Mouse (Mus musculus) forebrain, embryonic 11.5 days (tissue): ENCODE measurements around the gene Msh5. TPM values are rescaled to one million over a fixed set of nuclear protein-coding genes. Genes with fewer than 3 reads are reported as not detected.

Source experiments
- ATAC-seq: fragments of 200-750 bp; cut with Nextera tagmentation; replicated peaks from 2 replicates; pipeline ENCODE4 v1.8.0; 2017; ENCODE audit warnings: moderate TSS enrichment; ENCODE audit not compliant: low FRiP score
- DNase-seq: peaks from one replicate; pipeline ENCODE4 v3.0.0-alpha.2; 2017; ENCODE audit warnings: low spot score
- H3K27ac ChIP-seq: fragments of 300-500 bp; sonication (generic); 2 replicates; pipeline ENCODE4 v1.5.1; 2014; ENCODE audit warnings: low read depth, low read length
- H3K27me3 ChIP-seq: fragments of 300-500 bp; sonication (generic); 2 replicates; pipeline ENCODE4 v1.6.1; 2014; ENCODE audit warnings: mild to moderate bottlenecking, low read length, mixed read lengths; ENCODE audit not compliant: control insufficient read depth, insufficient read depth
- H3K36me3 ChIP-seq: fragments of 300-500 bp; sonication (generic); 2 replicates; pipeline ENCODE4 v1.6.1; 2014; ENCODE audit warnings: mild to moderate bottlenecking, low read length, moderate library complexity, mixed read lengths; ENCODE audit not compliant: control insufficient read depth, insufficient read depth
- H3K4me1 ChIP-seq: fragments of 300-500 bp; sonication (generic); replicated peaks from 2 replicates; pipeline ENCODE4 v1.6.1; 2014; ENCODE audit warnings: low read length, mixed read lengths; ENCODE audit not compliant: control insufficient read depth, insufficient read depth
- H3K4me2 ChIP-seq: fragments of 300-500 bp; sonication (generic); 2 replicates; pipeline ENCODE4 v1.6.1; 2014; ENCODE audit warnings: low read depth, mild to moderate bottlenecking, low read length, moderate library complexity, mixed read lengths; ENCODE audit not compliant: severe bottlenecking
- H3K4me3 ChIP-seq: fragments of 300-500 bp; sonication (generic); 2 replicates; pipeline ENCODE4 v1.5.1; 2014; ENCODE audit warnings: low read depth, low read length
- H3K9ac ChIP-seq: fragments of 300-500 bp; sonication (generic); 2 replicates; pipeline ENCODE4 v1.6.1; 2014; ENCODE audit warnings: low read length
- H3K9me3 ChIP-seq: fragments of 300-500 bp; sonication (generic); 2 replicates; pipeline ENCODE4 v1.6.1; 2016; ENCODE audit warnings: low read length, mixed read lengths; ENCODE audit not compliant: control insufficient read depth
- WGBS: fragments of 180-500 bp; shearing (Covaris S2); extraction: QIAGEN DNeasy Blood & Tissue Kit; methylation state at CpG from one replicate; pipeline ENCODE4 v1.1.7; 2014; 5-methylcytosine and 5-hydroxymethylcytosine counted together
- polyA plus RNA-seq: library from polyadenylated mRNA; unstranded; fragments of >200 nt; fragmentation: Nextera tagmentation; extraction: Ambion mirVana; gene quantifications from 2 replicates; pipeline ENCODE4 v1.2.1, GENCODE M21; 2014

Gene Msh5
- polyA plus RNA-seq, 1 experiment from 2014 or later: 7.9 TPM

DNA sequence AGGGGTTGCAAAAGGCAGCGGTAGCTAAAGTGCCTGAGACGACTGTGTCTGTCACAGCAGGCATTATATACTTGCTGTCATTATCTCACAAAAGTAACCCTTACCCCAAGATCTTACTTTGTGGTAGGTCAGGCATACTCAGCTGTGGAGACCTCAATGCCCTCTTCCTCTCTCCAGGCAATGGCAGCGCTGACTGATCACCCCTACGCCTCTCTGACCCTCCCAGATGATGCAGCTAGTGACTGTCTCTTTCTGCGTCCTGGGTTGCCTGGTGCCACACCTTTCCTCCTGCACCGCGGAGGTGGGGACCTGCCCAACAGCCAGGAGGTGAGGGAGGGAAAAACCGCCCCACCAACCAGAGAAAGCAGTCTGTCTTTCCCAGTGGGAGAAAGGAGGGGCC is 14.8 kb upstream of the Msh5 start:
- ATAC-seq (no peak), DNase-seq (peak; percentile 45)
- peaks cover 17% of the 10 kb centered on the region for H3K4me1 ChIP-seq
- peaks cover 10% of the 10 kb centered on the region for H3K27me3 ChIP-seq
- H3K4me2 ChIP-seq: no peak overlapping the region
- H3K9ac ChIP-seq: no peak overlapping the region
- H3K9me3 ChIP-seq: no peaks in the 10 kb centered on the region
- H3K27ac ChIP-seq: no peak overlapping the region
- peaks cover 8% of the 10 kb centered on the region; the same call in 1 of the 2 replicates for H3K36me3 ChIP-seq
- H3K4me3 ChIP-seq: no peak overlapping the region
- WGBS: 88% methylated on average over 8 of the region's 8 CpGs

GRCm38 (mm10) chr17:35060737-35061297 is 14.3 kb upstream of the Msh5 start:
- Histone ChIP-seq H3K27ac (no peak overlapping the region), H3K9ac (peak overlapping the region; percentile 72; the same call in 1 of the 2 replicates), H3K4me3 (peak overlapping the region; percentile 64), H3K36me3 (peaks cover 11% of the 10 kb centered on the region; the same call in 1 of the 2 replicates), H3K4me1 (peaks cover 17% of the 10 kb centered on the region), H3K4me2 (peak overlapping the region; percentile 73; the same call in 1 of the 2 replicates), H3K27me3 (peaks cover 6% of the 10 kb centered on the region; the same call in 1 of the 2 replicates), H3K9me3 (no peaks in the 10 kb centered on the region)
- DNase-seq (no peak), ATAC-seq (no peak)
- 63% methylated on average over 22 of the region's 22 CpGs for WGBS

- Histone ChIP-seq H3K4me2 (peak overlapping the region; percentile 73), H3K36me3 (peaks cover 13% of the 10 kb centered on the region; the same call in 1 of the 2 replicates), H3K27ac (no peak overlapping the region), H3K4me3 (peak overlapping the region; percentile 64), H3K27me3 (peaks cover 3% of the 10 kb centered on the region; the same call in 1 of the 2 replicates), H3K9me3 (no peaks in the 10 kb centered on the region), H3K4me1 (peaks cover 17% of the 10 kb centered on the region), H3K9ac (peak overlapping the region; percentile 72)
- 31% methylated on average over 14 of the region's 14 CpGs for WGBS
- no peak for ATAC-seq
- DNase-seq: no peak
Measured at GRCm38 (mm10) chr17:35060071-35060470, 13.5 kb upstream of the Msh5 start.

GRCm38 (mm10) chr17:35058911-35059892 is 12.7 kb upstream of the Msh5 start, which contains the start of gene Ddah2:
TSS of gene Ddah2 (plus strand) at chr17:35059035.
- Histone ChIP-seq H3K27me3 (peaks cover 3% of the 10 kb centered on the region; the same call in 1 of the 2 replicates), H3K4me3 (peak within 1 kb of the TSS; percentile 64), H3K4me1 (peaks cover 12% of the 10 kb centered on the region), H3K9ac (peak within 1 kb of the TSS; percentile 72), H3K4me2 (peak within 1 kb of the TSS; percentile 73), H3K36me3 (peaks cover 15% of the 10 kb centered on the region; the same call in 1 of the 2 replicates), H3K27ac (peak within 1 kb of the TSS; percentile 74), H3K9me3 (no peaks in the 10 kb centered on the region; the same call in 1 of the 2 replicates)
- WGBS: under 1% methylated on average over 56 of the region's 57 CpGs
- DNase-seq (peak; percentile 97), ATAC-seq (peak; percentile 91)

- peaks cover 12% of the 10 kb centered on the region for H3K4me1 ChIP-seq
- H3K27ac ChIP-seq: no peak overlapping the region; the same call in 1 of the 2 replicates
- peak overlapping the region; percentile 23; the same call in 1 of the 2 replicates for H3K9ac ChIP-seq
- H3K27me3 ChIP-seq: no peaks in the 10 kb centered on the region
- no peaks in the 10 kb centered on the region; the same call in none of the 2 replicates for H3K9me3 ChIP-seq
- 78% methylated on average over 9 of the region's 9 CpGs for WGBS
- DNase-seq: no peak
- no peak overlapping the region; the same call in 1 of the 2 replicates for H3K4me3 ChIP-seq
- ATAC-seq: 0 out of 2 replicates have a peak, but pooled peaks have one; percentile 1
- H3K36me3 ChIP-seq: peaks cover 18% of the 10 kb centered on the region
- peak overlapping the region; percentile 73; the same call in 1 of the 2 replicates for H3K4me2 ChIP-seq
Measured at GRCm38 (mm10) chr17:35058316-35058715, 11.8 kb upstream of the Msh5 start.

DNA sequence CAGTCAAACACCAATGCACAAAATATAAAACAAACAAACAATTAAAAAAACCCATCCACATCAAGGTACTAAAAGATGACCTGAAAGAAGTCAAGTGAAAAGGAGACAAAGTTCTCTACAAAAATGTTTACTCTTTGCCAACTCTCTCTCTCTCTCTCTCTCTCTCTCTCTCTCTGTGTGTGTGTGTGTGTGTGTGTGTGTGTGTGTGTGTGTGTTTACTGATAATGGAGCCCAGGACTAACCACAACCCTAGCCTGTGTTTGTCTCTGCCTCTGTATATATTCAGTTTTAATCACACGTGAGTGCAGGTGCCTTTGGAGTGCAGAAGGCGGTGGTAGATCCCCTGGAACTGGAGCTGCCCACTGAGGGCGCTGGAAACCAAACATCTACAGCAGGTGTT is 10.5 kb upstream of the Msh5 start:
- Histone ChIP-seq H3K4me1 (peaks cover 14% of the 10 kb centered on the region), H3K27ac (no peak overlapping the region), H3K9ac (no peak overlapping the region), H3K4me3 (no peak overlapping the region), H3K27me3 (no peaks in the 10 kb centered on the region), H3K9me3 (no peaks in the 10 kb centered on the region; the same call in none of the 2 replicates), H3K4me2 (no peak overlapping the region), H3K36me3 (peaks cover 18% of the 10 kb centered on the region)
- DNase-seq (no peak), ATAC-seq (no peak)
- 78% methylated on average over 3 of the region's 3 CpGs for WGBS

GRCm38 (mm10) chr17:35055691-35056495 is 9.3 kb upstream of the Msh5 start:
- Histone ChIP-seq H3K27me3 (no peaks in the 10 kb centered on the region), H3K4me3 (no peak overlapping the region), H3K4me1 (peaks cover 21% of the 10 kb centered on the region), H3K27ac (no peak overlapping the region), H3K9ac (no peak overlapping the region), H3K4me2 (no peak overlapping the region), H3K36me3 (peaks cover 11% of the 10 kb centered on the region), H3K9me3 (no peaks in the 10 kb centered on the region; the same call in none of the 2 replicates)
- DNase-seq (no peak), ATAC-seq (no peak)
- WGBS: 95% methylated on average over 7 of the region's 7 CpGs
